Mouse (Mus musculus) stomach, postnatal 0 days (tissue): Measurements from ENCODE around the gene Gm43517.

ENCODE experiments used
- CTCF ChIP-seq: IDR thresholded peaks from 2 replicates; pipeline ENCODE4 v1.5.1; 2016; ENCODE audit warnings: antibody characterized with exemption, low read depth, mild to moderate bottlenecking, moderate library complexity
- EP300 ChIP-seq: optimal IDR thresholded peaks from 2 replicates; pipeline ENCODE3; 2016; ENCODE audit warnings: antibody characterized with exemption

DNA sequence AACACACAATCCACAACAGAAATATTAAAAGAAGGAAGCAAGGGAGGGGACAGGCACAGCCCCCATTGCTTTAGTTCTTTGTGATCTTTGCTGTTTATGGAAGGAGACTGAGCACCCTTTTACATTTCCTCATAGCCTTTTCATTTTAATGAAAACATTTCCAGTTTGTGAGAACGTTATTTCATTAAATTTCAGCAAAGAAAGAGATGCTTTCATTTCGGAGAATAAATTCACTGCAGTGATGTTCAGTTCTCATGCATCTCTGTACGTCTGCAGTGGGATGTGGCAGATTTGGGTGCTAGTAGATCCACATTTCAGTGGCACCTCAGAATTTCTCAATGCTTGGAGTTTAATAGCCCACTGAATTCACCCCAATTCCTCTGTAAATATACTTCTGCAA lies 13.7 kb downstream of the Gm43517 start:
- no peak for TF ChIP-seq CTCF
- no peak for TF ChIP-seq EP300
